Mouse (Mus musculus) cerebellum, adult 18-20 months (tissue): ENCODE measurements around the gene Sall1.
A peak's percentile ranks its signal among the peaks of the same experiment; 100 is the strongest.

Experiments
- DNase-seq, 2 experiments: peaks; one replicate each; pipeline ENCODE4 v3.0.0; 2021

Sall1 gene

DNA sequence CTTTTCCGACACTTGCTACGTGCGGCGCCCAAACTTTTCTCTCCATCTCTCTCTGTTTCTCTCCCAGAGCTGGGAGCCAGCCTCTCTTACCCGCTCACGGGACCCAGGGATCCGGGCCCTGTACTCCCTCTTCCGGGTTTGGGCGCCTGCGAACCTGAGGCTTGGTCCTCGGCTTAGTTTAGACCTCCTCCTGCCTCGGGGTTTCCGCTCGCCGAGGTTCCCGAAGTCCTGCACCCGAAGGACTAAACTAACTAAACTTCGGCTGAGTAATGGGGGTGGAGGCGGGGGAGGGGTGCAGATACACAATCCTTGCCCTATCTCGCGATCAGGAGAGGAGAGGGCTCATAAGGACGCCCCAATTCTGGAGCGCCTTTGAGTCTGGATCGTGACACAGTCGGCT lies at the start of gene Sall1:
Gene Sall1 (minus strand): TSS at position 223 of the 400 bp plus-strand sequence.
- no peak for DNase-seq

DNA sequence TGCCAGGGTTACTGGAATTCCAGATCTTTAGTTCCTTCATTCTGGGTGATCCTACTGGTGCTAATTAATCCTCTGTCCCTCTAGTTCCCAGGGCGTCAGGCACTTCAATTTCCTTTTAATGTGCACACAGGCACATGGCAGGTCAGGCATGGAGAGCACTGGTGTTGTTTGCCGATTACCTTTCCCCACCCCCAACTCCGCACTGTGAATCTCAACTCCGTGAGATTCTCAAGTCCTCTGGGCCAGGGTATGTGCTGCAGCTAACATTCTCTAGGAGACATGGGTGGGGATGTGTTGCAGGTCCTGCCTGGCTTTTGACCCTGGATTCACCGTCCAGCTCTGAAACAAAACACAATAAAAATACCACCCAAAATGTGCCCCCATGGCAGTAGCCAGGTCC lies 46.0 kb upstream of the Sall1 start:
- DNase-seq, result no peak

GRCm38 (mm10) chr8:89079147-89079546 lies 35.2 kb upstream of the Sall1 start:
- DNase-seq, result no peak

GRCm38 (mm10) chr8:89072968-89073382 lies 29.0 kb upstream of the Sall1 start:
- no peak for DNase-seq

- no peak for DNase-seq
These were observed 23.5 kb upstream of the Sall1 start for GRCm38 (mm10) chr8:89067499-89067898.

DNA sequence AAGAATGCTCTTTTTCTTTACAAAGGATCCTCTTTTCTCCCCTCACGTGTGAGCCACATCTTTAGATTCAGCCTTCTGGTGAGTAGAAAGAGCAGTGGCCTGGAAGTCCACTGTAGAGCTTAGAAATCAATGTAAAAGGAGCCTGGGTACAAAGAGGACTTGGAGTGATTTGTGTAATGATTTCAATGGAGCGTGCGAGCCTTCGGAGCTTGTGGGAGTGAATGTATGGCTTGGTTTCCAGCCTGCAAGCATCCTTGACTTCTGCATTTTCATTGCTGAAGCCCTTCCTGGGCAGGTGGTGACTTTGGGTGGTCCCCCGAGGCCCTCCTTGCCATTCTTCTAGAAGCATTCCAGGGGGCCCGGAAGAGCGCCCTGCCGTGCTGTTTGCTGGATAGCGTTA lies 20.1 kb upstream of the Sall1 start:
- DNase-seq, result no peak

DNA sequence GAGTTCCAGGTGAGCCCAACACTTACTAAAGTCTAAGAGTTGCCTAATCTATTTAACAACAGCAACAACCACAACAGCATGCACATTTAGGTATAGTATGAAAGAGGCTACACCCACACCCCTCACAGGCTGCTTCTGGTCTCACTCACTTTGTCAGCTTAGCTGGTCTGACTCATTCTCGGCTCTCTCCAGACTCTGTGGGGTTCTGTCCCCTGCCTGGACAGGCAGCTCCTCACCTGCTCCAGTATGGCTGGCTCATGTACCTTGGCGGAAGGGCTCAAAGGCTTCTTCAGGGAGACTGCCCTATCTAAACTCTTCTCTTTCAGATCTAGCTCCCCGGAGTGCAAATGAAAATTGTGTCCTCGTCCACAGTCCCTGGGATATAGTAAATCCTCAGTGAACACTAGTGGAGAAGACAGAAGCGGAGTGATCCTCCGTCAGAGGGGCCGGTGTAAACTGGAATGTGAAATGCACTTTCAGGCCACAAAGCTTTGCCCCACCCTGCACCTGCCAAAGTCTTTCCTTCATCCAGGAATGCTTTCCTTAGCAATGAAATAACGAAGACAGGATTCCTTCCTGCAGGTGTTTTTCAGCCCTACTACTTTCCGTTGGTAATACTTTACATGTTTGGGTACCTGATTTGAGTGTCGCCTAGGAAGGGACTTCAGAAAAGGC lies 19.5 kb upstream of the Sall1 start:
- DNase-seq, result no peak

DNA sequence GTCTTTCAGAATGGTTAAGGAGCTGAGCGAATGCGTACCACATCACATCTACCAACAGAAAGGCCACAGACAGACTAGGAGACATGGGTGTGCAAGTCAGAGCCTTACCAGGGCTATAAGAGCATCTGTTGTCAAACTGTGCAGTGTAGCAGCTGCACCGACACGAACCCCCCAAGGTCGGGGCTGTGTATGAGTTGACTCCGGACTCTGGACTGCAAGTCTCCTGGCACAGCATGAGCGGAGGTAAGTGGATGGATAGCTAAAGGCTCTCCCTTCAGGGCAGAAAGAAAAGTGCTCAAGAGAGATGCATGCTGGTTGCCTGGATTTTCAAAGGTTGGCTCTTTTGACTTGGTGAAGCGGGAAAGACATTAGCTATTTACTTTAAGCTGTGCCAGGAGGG lies 16.8 kb upstream of the Sall1 start:
- DNase-seq, result no peak

- no peak for DNase-seq
These were observed 15.5 kb upstream of the Sall1 start for GRCm38 (mm10) chr8:89059507-89059906.

GRCm38 (mm10) chr8:89052880-89053279 lies 8.9 kb upstream of the Sall1 start:
- no peak for DNase-seq

- DNase-seq, result no peak
These were observed 2.8 kb upstream of the Sall1 start for GRCm38 (mm10) chr8:89046639-89047348.

GRCm38 (mm10) chr8:89046226-89046625 lies 2.3 kb upstream of the Sall1 start:
- no peak for DNase-seq

DNA sequence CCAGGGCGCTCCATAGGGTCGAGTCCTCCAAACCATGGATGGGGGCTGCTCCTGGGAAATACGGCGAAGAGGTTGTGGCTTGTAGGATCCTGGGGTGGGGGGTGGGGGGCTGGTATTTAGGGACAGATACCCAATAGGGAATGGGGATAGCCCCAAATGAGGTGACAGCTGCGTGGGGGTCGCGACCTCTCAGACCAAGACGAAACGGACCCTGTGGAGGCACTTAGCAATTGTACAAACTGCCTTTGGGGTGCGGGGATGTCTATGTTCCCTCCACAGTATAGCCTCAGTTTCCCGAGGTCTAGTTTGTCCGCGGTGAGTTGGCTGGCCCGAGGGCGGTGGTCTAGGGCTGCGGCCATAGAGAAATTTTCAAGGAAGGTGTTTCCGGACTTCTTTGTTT lies 1.8 kb upstream of the Sall1 start:
- DNase-seq, result no peak

- no peak for DNase-seq
These were observed 1.2 kb upstream of the Sall1 start for GRCm38 (mm10) chr8:89045218-89045601.

DNA sequence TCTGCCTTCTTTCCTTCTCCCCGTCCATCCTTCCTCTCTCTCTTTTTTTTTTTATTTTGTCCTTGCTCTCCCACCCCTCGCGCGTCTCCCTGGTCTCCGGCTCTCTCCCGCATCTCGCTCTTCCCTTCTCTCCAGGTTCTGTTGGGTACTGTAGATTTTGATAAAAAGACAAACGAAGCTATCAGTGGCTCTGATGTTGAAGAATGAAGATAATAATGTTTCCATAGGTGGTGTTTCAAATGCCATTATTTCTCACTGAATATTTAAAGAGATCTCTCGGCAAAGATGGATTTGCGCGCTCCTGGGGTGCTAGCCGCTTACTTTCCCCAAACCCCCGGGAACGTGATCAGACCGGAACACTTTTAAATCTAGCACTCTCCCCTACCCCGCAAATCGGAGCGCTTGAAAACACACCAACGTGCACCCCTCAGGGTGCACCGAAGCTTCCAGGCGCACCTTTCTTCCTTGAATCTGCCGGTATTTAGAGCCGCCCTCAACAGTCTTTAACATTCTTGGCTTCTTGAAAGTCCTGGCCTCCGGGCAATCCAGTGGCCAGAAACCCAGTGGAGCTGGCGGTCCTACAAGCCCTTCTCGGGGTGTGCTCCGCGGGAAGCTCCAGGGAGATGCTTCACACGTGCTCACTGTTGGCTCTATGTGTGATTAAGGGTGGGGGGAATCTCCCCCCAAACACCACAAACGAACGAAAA lies 702 bp upstream of the Sall1 start:
- no peak for DNase-seq

- DNase-seq, result peak in 1 of 2 experiments; percentile 11
These were observed 556 bp downstream of the Sall1 start for GRCm38 (mm10) chr8:89043371-89043841.

- DNase-seq, result peak; percentile 7 to 24
These were observed 1.2 kb downstream of the Sall1 start for GRCm38 (mm10) chr8:89042560-89043370.

DNA sequence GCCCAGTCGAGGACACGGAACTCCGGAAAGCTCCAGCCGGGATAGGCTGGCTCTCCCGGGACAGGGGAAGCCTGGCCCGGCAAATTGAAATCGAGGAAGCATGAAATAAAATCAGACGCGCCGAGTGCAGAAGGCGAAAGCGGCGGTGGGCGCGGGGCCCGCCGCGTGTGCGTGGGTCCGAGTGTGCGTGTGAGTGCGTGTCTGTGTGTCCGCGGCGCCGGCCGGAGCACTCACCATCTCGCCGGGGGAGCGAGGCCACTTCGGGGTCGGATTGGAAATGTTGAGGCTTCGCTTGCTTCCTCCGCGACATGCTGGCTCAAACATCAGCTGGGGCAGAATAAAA lies 1.9 kb downstream of the Sall1 start:
- no peak for DNase-seq

- DNase-seq, result no peak
These were observed 2.4 kb downstream of the Sall1 start for GRCm38 (mm10) chr8:89041421-89042117.

DNA sequence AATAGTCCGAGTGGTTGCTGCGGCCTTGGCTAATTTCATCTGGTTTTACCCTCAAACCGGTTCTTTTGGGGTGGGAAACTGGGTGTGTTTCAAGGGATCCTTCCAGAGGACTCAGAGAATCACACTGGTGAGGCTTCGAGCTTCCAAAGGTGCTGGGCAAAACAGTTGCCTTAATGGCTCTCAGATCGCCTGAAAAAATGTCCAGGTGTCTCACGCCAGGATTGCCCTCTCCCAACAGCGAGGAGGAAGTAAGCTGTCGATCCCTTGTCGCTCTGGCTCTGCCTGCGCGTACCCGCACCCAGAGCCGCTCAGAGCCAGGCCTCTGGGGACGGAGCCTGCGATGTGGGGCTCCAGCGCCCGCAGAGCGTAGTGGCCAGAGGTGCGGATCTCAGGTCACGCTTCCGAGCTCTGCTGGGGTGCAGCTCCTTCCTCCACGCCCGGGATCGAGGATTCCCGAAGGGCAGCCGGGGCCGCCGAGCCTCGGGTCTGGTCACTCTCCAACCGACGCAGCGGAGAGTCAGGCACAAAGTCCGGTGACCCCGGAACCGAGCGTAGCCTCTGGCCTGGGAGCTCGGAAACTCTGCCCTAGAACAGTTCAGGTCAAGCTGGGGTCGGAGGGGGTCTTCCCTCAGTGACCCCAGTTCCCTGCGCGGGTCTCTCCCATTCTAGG lies 3.1 kb downstream of the Sall1 start:
- DNase-seq, result no peak

DNA sequence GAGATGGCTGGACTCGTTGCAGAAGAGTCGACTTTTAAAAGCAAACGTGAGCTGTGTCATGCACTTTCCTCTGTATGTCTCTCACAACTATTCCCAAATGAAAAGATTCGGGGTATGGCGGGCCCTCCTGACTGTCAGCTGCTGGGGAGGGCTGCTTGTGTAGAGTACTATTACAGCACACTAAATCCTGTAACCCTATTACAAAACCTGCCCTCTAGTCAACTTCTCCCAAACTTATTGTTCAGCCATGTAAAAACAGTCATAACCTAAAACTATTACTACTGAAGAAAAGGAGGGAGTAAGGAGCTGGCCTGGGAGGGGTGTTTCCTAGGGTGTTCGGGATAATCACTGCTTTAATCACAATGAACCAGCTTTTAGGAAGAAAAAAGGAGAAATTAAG lies 4.1 kb downstream of the Sall1 start:
- no peak for DNase-seq

- no peak for DNase-seq
These were observed 5.0 kb downstream of the Sall1 start for GRCm38 (mm10) chr8:89038920-89039319.
